Mouse (Mus musculus) cerebellum, adult 2 months (tissue): ENCODE measurements around the gene Gm12695.

Experiments used
- CTCF ChIP-seq: fragments of 200-500 bp; IDR thresholded peaks from 2 replicates; pipeline ENCODE4 v1.5.1; 2011; ENCODE audit warnings: low read depth, mild to moderate bottlenecking, control low read depth, low read length, moderate library complexity, borderline replicate concordance; ENCODE audit not compliant: insufficient read depth
- POLR2A ChIP-seq: fragments of 200-500 bp; IDR thresholded peaks from 2 replicates; pipeline ENCODE4 v1.6.1; 2011; ENCODE audit warnings: low read length, control low read depth, borderline replicate concordance; ENCODE audit not compliant: insufficient read depth

- TF ChIP-seq POLR2A = no peak
- no peak for TF ChIP-seq CTCF
Observed at GRCm38 (mm10) chr4:96740472-96740871, 44.5 kb downstream of the Gm12695 start.
